Mouse (Mus musculus) liver, embryonic 12.5 days (tissue): ENCODE data around the gene Lmtk2. TPM values are rescaled to one million over a fixed set of nuclear protein-coding genes. Genes with fewer than 3 reads are reported as not detected.

Experiments used
- ATAC-seq: fragments of 200-750 bp; cut with Nextera tagmentation; 2 replicates; pipeline ENCODE4 v1.8.0; 2017; ENCODE audit warnings: moderate number of reproducible peaks, mild to moderate bottlenecking, moderate library complexity
- H3K27ac ChIP-seq: fragments of 300-500 bp; sonication (generic); 2 replicates; pipeline ENCODE4 v1.5.1; 2016; ENCODE audit warnings: mild to moderate bottlenecking
- H3K27me3 ChIP-seq: fragments of 300-500 bp; sonication (generic); replicated peaks from 2 replicates; pipeline ENCODE4 v1.6.1; 2016; ENCODE audit warnings: mild to moderate bottlenecking, moderate library complexity
- H3K36me3 ChIP-seq: fragments of 300-500 bp; sonication (generic); 2 replicates; pipeline ENCODE4 v1.6.1; 2016; ENCODE audit warnings: mild to moderate bottlenecking, moderate library complexity
- H3K4me1 ChIP-seq: fragments of 300-500 bp; sonication (generic); 2 replicates; pipeline ENCODE4 v1.6.1; 2016
- H3K4me2 ChIP-seq: fragments of 300-500 bp; sonication (generic); 2 replicates; pipeline ENCODE4 v1.6.1; 2016; ENCODE audit warnings: mild to moderate bottlenecking, moderate library complexity
- H3K4me3 ChIP-seq: fragments of 300-500 bp; sonication (generic); 2 replicates; pipeline ENCODE4 v1.5.1; 2016; ENCODE audit warnings: mild to moderate bottlenecking, moderate library complexity
- H3K9ac ChIP-seq: fragments of 300-500 bp; sonication (generic); 2 replicates; pipeline ENCODE4 v1.6.1; 2016; ENCODE audit warnings: mild to moderate bottlenecking, moderate library complexity
- H3K9me3 ChIP-seq: fragments of 300-500 bp; sonication (generic); replicated peaks from 2 replicates; pipeline ENCODE4 v1.6.1; 2016; ENCODE audit warnings: mild to moderate bottlenecking, moderate library complexity
- WGBS: fragments of 180-500 bp; shearing (Covaris S2); methylation state at CpG from one replicate; pipeline ENCODE4 v1.1.7; 2016; ENCODE audit not compliant: insufficient replicate concordance; 5-methylcytosine and 5-hydroxymethylcytosine counted together
- polyA plus RNA-seq: library from polyadenylated mRNA; unstranded; fragments of >200 nt; fragmentation: Nextera tagmentation; extraction: Ambion mirVana; gene quantifications from 2 replicates; pipeline ENCODE4 v1.2.1, GENCODE M21; 2016

Lmtk2 gene
- polyA plus RNA-seq, 1 experiment from 2014 or later, result 4.1 TPM

GRCm38 (mm10) chr5:144084271-144084670 lies 16.0 kb upstream of the Lmtk2 start:
- no peak for ATAC-seq
- H3K9me3 ChIP-seq, result no peaks in the 10 kb centered on the region
- H3K36me3 ChIP-seq, result no peaks in the 10 kb centered on the region
- no peaks in the 10 kb centered on the region for H3K4me1 ChIP-seq
- no peak overlapping the region for H3K27ac ChIP-seq
- peaks cover 11% of the 10 kb centered on the region; the same call in 1 of the 2 replicates for H3K27me3 ChIP-seq
- H3K9ac ChIP-seq, result no peak overlapping the region
- H3K4me3 ChIP-seq, result no peak overlapping the region
- no peak overlapping the region for H3K4me2 ChIP-seq
- 48% methylated on average over 4 of the region's 4 CpGs for whole genome bisulfite sequencing

GRCm38 (mm10) chr5:144085696-144086095 lies 14.5 kb upstream of the Lmtk2 start:
- Histone ChIP-seq H3K27ac (no peak overlapping the region), H3K9ac (no peak overlapping the region), H3K4me2 (no peak overlapping the region), H3K4me3 (no peak overlapping the region), H3K9me3 (no peaks in the 10 kb centered on the region), H3K36me3 (no peaks in the 10 kb centered on the region), H3K4me1 (no peaks in the 10 kb centered on the region), H3K27me3 (peaks cover 11% of the 10 kb centered on the region; the same call in 1 of the 2 replicates)
- no peak for ATAC-seq
- 52% methylated on average over 6 of the region's 6 CpGs for WGBS

DNA sequence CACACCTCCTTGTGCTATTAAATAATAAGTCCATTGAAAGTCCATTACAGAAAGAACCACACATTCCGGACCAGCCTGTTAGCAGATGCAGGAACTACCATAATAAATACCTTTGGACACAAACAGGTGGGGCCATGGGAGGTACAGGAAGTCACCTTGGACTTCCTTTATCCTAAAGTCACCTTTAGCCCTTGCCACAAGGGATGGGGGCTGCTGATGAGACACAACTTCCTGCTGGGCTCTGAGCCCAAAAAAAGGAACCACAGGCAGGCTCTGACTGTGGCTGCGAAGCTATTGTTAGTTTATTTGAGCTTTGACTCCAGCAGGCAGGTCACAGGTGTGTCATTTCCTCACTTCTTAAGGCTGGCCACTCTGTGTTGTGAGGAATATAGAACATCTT lies 13.7 kb upstream of the Lmtk2 start:
- Histone ChIP-seq H3K9me3 (no peaks in the 10 kb centered on the region), H3K36me3 (no peaks in the 10 kb centered on the region), H3K27ac (no peak overlapping the region), H3K4me3 (no peak overlapping the region), H3K4me2 (no peak overlapping the region), H3K9ac (no peak overlapping the region), H3K27me3 (peaks cover 11% of the 10 kb centered on the region; the same call in 1 of the 2 replicates), H3K4me1 (no peaks in the 10 kb centered on the region)
- 45% methylated on average over 2 of the region's 2 CpGs for WGBS
- no peak for ATAC-seq

DNA sequence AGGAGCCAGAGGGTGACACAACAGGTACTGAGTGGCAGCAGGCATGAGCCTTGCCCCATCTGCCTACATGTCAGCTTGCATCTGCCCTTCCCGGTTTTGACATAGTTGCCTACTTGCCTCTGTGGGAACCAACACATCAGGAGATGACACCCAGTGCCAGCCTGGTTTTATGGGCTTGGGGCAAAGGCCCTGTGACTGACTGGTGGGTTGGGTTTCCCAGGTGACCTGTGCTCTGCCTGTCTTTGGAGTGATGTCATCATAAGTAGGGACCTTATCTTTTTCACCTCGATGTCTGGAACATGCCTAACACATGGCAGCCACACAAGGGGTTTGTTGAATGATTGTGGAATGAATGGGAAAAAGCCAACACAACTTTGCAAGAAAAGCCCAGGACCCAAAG lies 11.9 kb upstream of the Lmtk2 start:
- H3K4me3 ChIP-seq, result no peak overlapping the region
- H3K9ac ChIP-seq, result no peak overlapping the region
- H3K4me1 ChIP-seq, result no peaks in the 10 kb centered on the region
- H3K27me3 ChIP-seq, result peaks cover 11% of the 10 kb centered on the region; the same call in 1 of the 2 replicates
- ATAC-seq, result no peak
- no peaks in the 10 kb centered on the region for H3K9me3 ChIP-seq
- no peaks in the 10 kb centered on the region for H3K36me3 ChIP-seq
- no peak overlapping the region for H3K4me2 ChIP-seq
- no peak overlapping the region for H3K27ac ChIP-seq
- 66% methylated on average over 2 of the region's 2 CpGs for WGBS

- 47% methylated on average over 6 of the region's 6 CpGs for WGBS
Measured at GRCm38 (mm10) chr5:144095461-144095970, 4.7 kb upstream of the Lmtk2 start.

GRCm38 (mm10) chr5:144097902-144098639 lies 2.2 kb upstream of the Lmtk2 start:
- Histone ChIP-seq H3K27me3 (peaks cover 45% of the 10 kb centered on the region), H3K9ac (no peak overlapping the region), H3K27ac (no peak overlapping the region), H3K4me3 (no peak overlapping the region), H3K36me3 (no peaks in the 10 kb centered on the region), H3K9me3 (no peaks in the 10 kb centered on the region), H3K4me1 (peaks cover 34% of the 10 kb centered on the region), H3K4me2 (no peak overlapping the region)
- 47% methylated on average over 16 of the region's 16 CpGs for WGBS
- ATAC-seq, result no peak

More at GRCm38 (mm10) chr5:144095461-144095970, 4.7 kb upstream of the Lmtk2 start:
- Histone ChIP-seq H3K27me3 (peaks cover 45% of the 10 kb centered on the region), H3K4me2 (no peak overlapping the region), H3K9me3 (no peaks in the 10 kb centered on the region), H3K27ac (no peak overlapping the region), H3K9ac (no peak overlapping the region), H3K4me1 (peaks cover 14% of the 10 kb centered on the region; the same call in 1 of the 2 replicates), H3K36me3 (no peaks in the 10 kb centered on the region), H3K4me3 (no peak overlapping the region)
- no peak for ATAC-seq

DNA sequence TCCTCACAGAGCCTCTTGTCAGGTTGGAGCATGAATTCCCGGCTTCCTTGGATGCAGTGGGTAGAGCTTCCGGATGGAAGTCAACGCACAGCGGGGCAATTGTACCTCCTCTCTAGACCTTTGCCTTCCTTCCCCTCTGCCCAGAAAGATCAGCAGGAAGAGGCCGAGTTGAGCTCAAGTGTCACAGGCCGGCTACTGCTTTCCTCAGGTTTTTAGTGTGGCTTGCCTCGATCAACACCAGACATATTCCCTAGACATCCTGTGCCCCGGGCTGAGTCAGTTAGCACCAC lies 1.7 kb upstream of the Lmtk2 start:
- WGBS, result 14% methylated on average over 8 of the region's 8 CpGs
- ATAC-seq, result no peak
- peaks cover 45% of the 10 kb centered on the region for H3K27me3 ChIP-seq
- no peak overlapping the region for H3K4me3 ChIP-seq
- no peak overlapping the region for H3K4me2 ChIP-seq
- H3K9me3 ChIP-seq, result no peaks in the 10 kb centered on the region
- no peak overlapping the region for H3K9ac ChIP-seq
- no peak overlapping the region for H3K27ac ChIP-seq
- H3K4me1 ChIP-seq, result peaks cover 40% of the 10 kb centered on the region
- no peaks in the 10 kb centered on the region for H3K36me3 ChIP-seq

DNA sequence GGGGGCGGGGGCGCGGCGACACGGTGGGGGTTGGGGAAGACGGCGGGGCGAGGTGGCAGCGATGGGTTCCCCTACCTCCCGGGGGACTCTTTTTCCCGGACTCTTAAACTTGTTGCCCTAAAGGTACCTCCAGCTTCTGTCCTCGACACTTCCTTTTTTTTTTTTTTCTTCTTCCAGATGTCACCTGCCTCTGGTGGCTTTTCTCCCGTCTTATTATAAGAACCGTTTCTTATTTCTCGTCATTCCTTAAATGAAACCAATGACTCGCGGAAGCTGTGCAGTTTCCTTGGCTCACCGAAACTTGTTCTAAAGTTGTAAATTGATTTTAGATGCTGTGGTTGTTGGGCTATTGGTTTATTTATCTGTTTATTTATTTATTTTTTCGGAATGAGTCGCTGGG lies 712 bp downstream of the Lmtk2 start:
- ATAC-seq, result no peak
- H3K4me2 ChIP-seq, result peak overlapping the region; percentile 80
- peak overlapping the region; percentile 89 for H3K9ac ChIP-seq
- peak overlapping the region; percentile 81 for H3K4me3 ChIP-seq
- 2% methylated on average over 20 of the region's 20 CpGs for WGBS
- H3K27me3 ChIP-seq, result peaks cover 37% of the 10 kb centered on the region
- peaks cover 63% of the 10 kb centered on the region for H3K4me1 ChIP-seq
- no peaks in the 10 kb centered on the region for H3K9me3 ChIP-seq
- no peaks in the 10 kb centered on the region for H3K36me3 ChIP-seq
- H3K27ac ChIP-seq, result peak overlapping the region; percentile 79; the same call in 1 of the 2 replicates

GRCm38 (mm10) chr5:144105070-144105469 lies 4.8 kb downstream of the Lmtk2 start:
- ATAC-seq, result no peak
- no peaks in the 10 kb centered on the region for H3K9me3 ChIP-seq
- H3K9ac ChIP-seq, result no peak overlapping the region
- H3K27me3 ChIP-seq, result no peaks in the 10 kb centered on the region
- H3K4me1 ChIP-seq, result peaks cover 62% of the 10 kb centered on the region
- 14% methylated on average over 9 of the region's 9 CpGs for WGBS
- H3K36me3 ChIP-seq, result no peaks in the 10 kb centered on the region
- peak overlapping the region; percentile 25; the same call in 1 of the 2 replicates for H3K27ac ChIP-seq
- peak overlapping the region; percentile 37 for H3K4me2 ChIP-seq
- H3K4me3 ChIP-seq, result no peak overlapping the region

DNA sequence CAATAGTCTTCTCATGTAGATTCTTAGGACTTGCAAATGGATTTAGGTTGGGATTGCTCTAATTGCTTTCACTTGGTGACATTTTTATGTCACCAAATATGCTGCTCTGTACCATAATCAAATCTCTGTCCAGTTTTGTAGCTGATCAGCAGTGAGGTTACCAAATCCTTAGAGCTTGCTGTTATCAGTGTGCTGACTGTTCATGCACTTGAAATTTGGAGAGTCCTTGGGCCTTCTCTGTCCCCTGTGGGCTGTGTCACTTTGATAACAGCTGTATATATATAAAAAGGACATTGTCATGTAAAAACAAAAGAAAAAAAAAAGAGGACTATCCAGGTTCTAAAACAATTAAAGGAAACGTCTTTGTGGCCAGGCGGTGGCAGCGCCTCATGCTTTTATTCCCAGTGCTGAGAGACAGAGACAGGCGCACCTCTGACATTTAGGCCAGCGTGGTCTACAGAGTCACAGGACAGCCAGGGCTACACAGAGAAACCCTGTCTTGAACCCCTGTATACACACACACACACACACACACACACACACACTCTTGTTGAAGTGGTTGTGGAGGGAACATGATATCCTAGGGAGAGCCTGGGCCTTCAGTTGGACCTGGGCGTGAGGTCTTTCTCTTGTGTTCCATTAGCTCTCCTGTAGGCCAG lies 5.4 kb downstream of the Lmtk2 start:
- Histone ChIP-seq H3K4me2 (peak overlapping the region; percentile 37), H3K4me3 (no peak overlapping the region), H3K9me3 (no peaks in the 10 kb centered on the region), H3K9ac (0 out of 2 replicates have a peak overlapping the region, but pooled peaks have one; percentile 22), H3K27me3 (no peaks in the 10 kb centered on the region), H3K4me1 (peaks cover 62% of the 10 kb centered on the region), H3K27ac (peak overlapping the region; percentile 45), H3K36me3 (no peaks in the 10 kb centered on the region)
- 52% methylated on average over 6 of the region's 6 CpGs for WGBS
- 0 out of 2 replicates have a peak, but pooled peaks have one; percentile 46 for ATAC-seq

- no peaks in the 10 kb centered on the region for H3K27me3 ChIP-seq
- H3K4me3 ChIP-seq, result no peak overlapping the region
- 0 out of 2 replicates have a peak overlapping the region, but pooled peaks have one; percentile 22 for H3K9ac ChIP-seq
- H3K27ac ChIP-seq, result peak overlapping the region; percentile 45
- WGBS, result 64% methylated on average over 3 of the region's 3 CpGs
- H3K36me3 ChIP-seq, result no peaks in the 10 kb centered on the region
- peaks cover 59% of the 10 kb centered on the region for H3K4me1 ChIP-seq
- no peak for ATAC-seq
- H3K4me2 ChIP-seq, result 0 out of 2 replicates have a peak overlapping the region, but pooled peaks have one; percentile 14
- no peaks in the 10 kb centered on the region for H3K9me3 ChIP-seq
Measured at GRCm38 (mm10) chr5:144106130-144106510, 5.9 kb downstream of the Lmtk2 start.

DNA sequence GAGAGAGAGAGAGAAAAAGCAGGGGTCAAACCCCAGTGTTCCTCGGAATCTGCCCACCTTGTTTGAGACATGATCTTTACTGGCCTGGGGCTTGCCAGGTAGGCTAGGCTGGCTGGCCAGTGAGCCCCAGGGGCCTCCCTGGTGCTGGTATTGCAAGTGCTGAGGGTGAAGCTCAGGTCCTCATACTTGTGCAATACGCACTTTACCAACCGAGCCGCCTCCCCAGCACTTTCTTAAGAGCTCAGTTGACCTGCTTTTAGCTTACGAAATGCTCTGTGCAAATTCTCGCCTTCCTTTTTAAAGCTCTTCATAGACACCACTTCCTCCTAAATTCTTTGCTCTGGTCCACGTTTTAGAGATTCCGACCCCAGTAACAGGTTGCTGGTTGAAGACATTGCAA lies 9.0 kb downstream of the Lmtk2 start:
- Histone ChIP-seq H3K36me3 (no peaks in the 10 kb centered on the region), H3K9ac (no peak overlapping the region), H3K9me3 (no peaks in the 10 kb centered on the region), H3K4me3 (no peak overlapping the region), H3K4me2 (no peak overlapping the region), H3K4me1 (peaks cover 59% of the 10 kb centered on the region), H3K27ac (no peak overlapping the region), H3K27me3 (no peaks in the 10 kb centered on the region)
- 71% methylated on average over 8 of the region's 8 CpGs for WGBS
- no peak for ATAC-seq
